Mouse (Mus musculus): ENCODE measurements around the gene Foxred2. TPM values are rescaled to one million over a fixed set of nuclear protein-coding genes. Genes with fewer than 3 reads are reported as not detected.

Foxred2 gene
- polyA plus RNA-seq, 1 experiment from 2014 or later, result 7.5 TPM

- no peak for ATAC-seq (ENCODE audit: low FRiP score)
- WGBS, result 75% methylated on average over 5 of the region's 5 CpGs
- H3K9ac ChIP-seq, result no peak overlapping the region
- no peaks in the 10 kb centered on the region for H3K9me3 ChIP-seq
- H3K4me1 ChIP-seq, result peaks cover 6% of the 10 kb centered on the region
- no peak overlapping the region for H3K4me3 ChIP-seq (replicated peaks)
- H3K27me3 ChIP-seq, result peaks cover 4% of the 10 kb centered on the region; the same call in 1 of the 2 replicates
- peaks cover 20% of the 10 kb centered on the region for H3K36me3 ChIP-seq (replicated peaks)
- H3K27ac ChIP-seq, result no peak overlapping the region
- no peak overlapping the region for H3K4me2 ChIP-seq
Observed at GRCm38 (mm10) chr15:77938516-77938915, 18.0 kb downstream of the Foxred2 start.

GRCm38 (mm10) chr15:77935673-77936375, 20.7 kb downstream of the Foxred2 start:
- Histone ChIP-seq H3K9ac (no peak overlapping the region), H3K4me3 (replicated peaks) (no peak overlapping the region), H3K27ac (no peak overlapping the region), H3K27me3 (peaks cover 7% of the 10 kb centered on the region; the same call in 1 of the 2 replicates), H3K36me3 (replicated peaks) (no peaks in the 10 kb centered on the region), H3K4me1 (peaks cover 7% of the 10 kb centered on the region), H3K9me3 (no peaks in the 10 kb centered on the region), H3K4me2 (no peak overlapping the region)
- WGBS, result 81% methylated on average over 14 of the region's 14 CpGs
- no peak for ATAC-seq (ENCODE audit: low FRiP score)

DNA sequence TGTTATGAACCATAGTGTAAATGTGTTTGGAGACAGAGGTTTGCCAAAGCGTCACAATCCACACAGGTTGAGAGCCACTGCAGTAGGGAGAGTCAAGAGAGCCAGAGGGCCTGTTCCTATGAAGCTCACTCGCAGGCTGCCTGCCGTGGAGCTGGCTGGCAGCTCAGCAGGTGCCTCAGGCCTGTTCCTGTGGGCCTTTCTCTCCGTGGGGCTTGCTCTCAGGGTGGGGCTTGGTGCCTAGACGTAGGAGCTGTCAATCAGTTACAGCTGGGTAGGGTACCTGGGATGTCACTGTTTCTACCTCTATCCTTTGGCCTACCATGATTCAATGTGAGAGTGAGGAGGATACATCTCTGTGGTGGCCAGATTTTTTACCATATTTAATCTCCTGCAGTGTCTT, 21.6 kb downstream of the Foxred2 start:
- no peak overlapping the region for H3K4me2 ChIP-seq
- H3K36me3 ChIP-seq (replicated peaks), result no peaks in the 10 kb centered on the region
- H3K27ac ChIP-seq, result no peak overlapping the region
- peaks cover 7% of the 10 kb centered on the region; the same call in 1 of the 2 replicates for H3K27me3 ChIP-seq
- no peak overlapping the region for H3K4me3 ChIP-seq (replicated peaks)
- peaks cover 8% of the 10 kb centered on the region for H3K4me1 ChIP-seq
- no peak for ATAC-seq (ENCODE audit: low FRiP score)
- 66% methylated on average over 5 of the region's 5 CpGs for WGBS
- no peak overlapping the region for H3K9ac ChIP-seq
- H3K9me3 ChIP-seq, result no peaks in the 10 kb centered on the region

- 78% methylated on average over 11 of the region's 11 CpGs for WGBS
- Histone ChIP-seq H3K36me3 (replicated peaks) (no peaks in the 10 kb centered on the region), H3K9me3 (no peaks in the 10 kb centered on the region), H3K9ac (0 out of 2 replicates have a peak overlapping the region, but pooled peaks have one; percentile 33), H3K4me1 (peaks cover 15% of the 10 kb centered on the region), H3K27ac (no peak overlapping the region), H3K27me3 (peaks cover 7% of the 10 kb centered on the region; the same call in 1 of the 2 replicates), H3K4me2 (no peak overlapping the region), H3K4me3 (replicated peaks) (no peak overlapping the region)
- ATAC-seq (ENCODE audit: low FRiP score), result no peak
Observed at GRCm38 (mm10) chr15:77934326-77934725, 22.2 kb downstream of the Foxred2 start.

- under 1% methylated on average over 14 of the region's 14 CpGs for WGBS
- ATAC-seq (ENCODE audit: low FRiP score), result peak; percentile 25; the same call in 1 of the 2 replicates
- Histone ChIP-seq H3K27ac (no peak overlapping the region), H3K9ac (0 out of 2 replicates have a peak overlapping the region, but pooled peaks have one; percentile 13), H3K4me1 (peaks cover 16% of the 10 kb centered on the region), H3K4me2 (peak overlapping the region; percentile 36), H3K27me3 (peaks cover 7% of the 10 kb centered on the region; the same call in 1 of the 2 replicates), H3K9me3 (no peaks in the 10 kb centered on the region), H3K4me3 (replicated peaks) (0 out of 2 replicates have a peak overlapping the region, but pooled peaks have one; percentile 10), H3K36me3 (replicated peaks) (no peaks in the 10 kb centered on the region)
Observed at GRCm38 (mm10) chr15:77933770-77934169, 22.8 kb downstream of the Foxred2 start.

- Histone ChIP-seq H3K4me1 (peaks cover 17% of the 10 kb centered on the region), H3K27me3 (peaks cover 7% of the 10 kb centered on the region; the same call in 1 of the 2 replicates), H3K4me3 (replicated peaks) (no peak overlapping the region), H3K9me3 (no peaks in the 10 kb centered on the region), H3K9ac (0 out of 2 replicates have a peak overlapping the region, but pooled peaks have one; percentile 13), H3K27ac (no peak overlapping the region), H3K36me3 (replicated peaks) (no peaks in the 10 kb centered on the region), H3K4me2 (no peak overlapping the region; the same call in 1 of the 2 replicates)
- 79% methylated on average over 3 of the region's 3 CpGs for WGBS
- no peak for ATAC-seq (ENCODE audit: low FRiP score)
Observed at GRCm38 (mm10) chr15:77933222-77933621, 23.3 kb downstream of the Foxred2 start.

- no peak overlapping the region for H3K4me2 ChIP-seq
- H3K4me3 ChIP-seq (replicated peaks), result no peak overlapping the region
- WGBS, result 76% methylated on average over 6 of the region's 6 CpGs
- H3K36me3 ChIP-seq (replicated peaks), result peaks cover 5% of the 10 kb centered on the region; the same call in 1 of the 2 replicates
- no peak overlapping the region for H3K9ac ChIP-seq
- H3K27ac ChIP-seq, result no peak overlapping the region
- peaks cover 7% of the 10 kb centered on the region; the same call in 1 of the 2 replicates for H3K27me3 ChIP-seq
- H3K9me3 ChIP-seq, result no peaks in the 10 kb centered on the region
- no peak for ATAC-seq (ENCODE audit: low FRiP score)
- H3K4me1 ChIP-seq, result peaks cover 24% of the 10 kb centered on the region
Observed at GRCm38 (mm10) chr15:77931689-77932016, 24.9 kb downstream of the Foxred2 start.

GRCm38 (mm10) chr15:77930986-77931688, 25.4 kb downstream of the Foxred2 start:
- no peak for ATAC-seq (ENCODE audit: low FRiP score)
- H3K4me2 ChIP-seq, result no peak overlapping the region
- H3K4me3 ChIP-seq (replicated peaks), result no peak overlapping the region
- 86% methylated on average over 6 of the region's 6 CpGs for WGBS
- peaks cover 7% of the 10 kb centered on the region; the same call in 1 of the 2 replicates for H3K27me3 ChIP-seq
- H3K4me1 ChIP-seq, result peaks cover 24% of the 10 kb centered on the region
- no peaks in the 10 kb centered on the region for H3K9me3 ChIP-seq
- H3K27ac ChIP-seq, result no peak overlapping the region
- no peak overlapping the region for H3K9ac ChIP-seq
- H3K36me3 ChIP-seq (replicated peaks), result peaks cover 8% of the 10 kb centered on the region; the same call in 1 of the 2 replicates

GRCm38 (mm10) chr15:77929804-77930203, 26.7 kb downstream of the Foxred2 start:
- Histone ChIP-seq H3K4me3 (replicated peaks) (peak overlapping the region; percentile 78), H3K4me1 (peaks cover 24% of the 10 kb centered on the region), H3K36me3 (replicated peaks) (peaks cover 17% of the 10 kb centered on the region), H3K27ac (no peak overlapping the region), H3K9me3 (no peaks in the 10 kb centered on the region), H3K9ac (peak overlapping the region; percentile 65), H3K4me2 (peak overlapping the region; percentile 79), H3K27me3 (0 out of 2 replicates have a peak, but pooled peaks cover 4% of the 10 kb centered on the region)
- 57% methylated on average over 8 of the region's 8 CpGs for WGBS
- no peak for ATAC-seq (ENCODE audit: low FRiP score)

DNA sequence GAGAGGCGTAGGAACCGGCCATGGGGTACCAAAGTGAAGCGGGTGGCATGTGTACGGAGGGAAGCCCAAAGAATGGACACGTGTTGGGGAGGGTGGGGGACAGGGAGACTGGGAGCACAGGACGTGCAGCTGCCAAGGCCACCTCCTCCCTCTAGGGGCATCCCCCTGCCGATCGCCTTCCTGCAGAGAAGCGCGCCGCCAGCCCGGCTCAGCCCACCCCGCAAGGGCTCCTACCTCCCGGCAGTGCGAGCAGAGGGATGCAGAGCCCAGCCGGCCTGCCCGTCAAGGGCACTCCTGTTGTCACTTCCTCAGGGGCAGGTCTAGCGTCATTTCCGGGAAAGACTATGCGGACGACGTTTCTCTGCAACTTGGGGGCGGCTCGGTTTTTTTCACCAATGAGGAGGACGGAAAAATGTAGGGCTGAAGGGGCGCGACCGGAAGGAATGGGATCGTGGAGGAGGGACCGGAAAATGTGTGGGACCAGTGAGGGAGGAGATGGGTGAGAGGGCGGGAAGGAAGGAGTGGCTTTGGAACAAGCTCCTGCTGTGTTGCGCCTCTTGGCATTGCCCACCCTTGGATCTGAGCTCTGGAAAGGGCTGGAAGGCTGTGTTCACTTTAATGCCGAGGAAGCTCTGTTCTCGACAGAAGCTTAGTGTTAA, 27.7 kb downstream of the Foxred2 start, which contains the start of gene Txn2:
Gene Txn2, minus strand, starts transcription at position 334 of the 659 bp plus-strand sequence.
- Histone ChIP-seq H3K4me2 (peak within 1 kb of the TSS; percentile 84), H3K36me3 (replicated peaks) (peaks cover 27% of the 10 kb centered on the region), H3K27me3 (0 out of 2 replicates have a peak, but pooled peaks cover 3% of the 10 kb centered on the region), H3K4me3 (replicated peaks) (peak within 1 kb of the TSS; percentile 78), H3K9me3 (no peaks in the 10 kb centered on the region), H3K27ac (peak within 1 kb of the TSS; percentile 93), H3K9ac (peak within 1 kb of the TSS; percentile 73), H3K4me1 (peaks cover 21% of the 10 kb centered on the region)
- peak; percentile 97 for ATAC-seq (ENCODE audit: low FRiP score)
- under 1% methylated on average over 33 of the region's 34 CpGs for WGBS

GRCm38 (mm10) chr15:77928091-77928490, 28.4 kb downstream of the Foxred2 start:
- peak; percentile 7; the same call in 1 of the 2 replicates for ATAC-seq (ENCODE audit: low FRiP score)

DNA sequence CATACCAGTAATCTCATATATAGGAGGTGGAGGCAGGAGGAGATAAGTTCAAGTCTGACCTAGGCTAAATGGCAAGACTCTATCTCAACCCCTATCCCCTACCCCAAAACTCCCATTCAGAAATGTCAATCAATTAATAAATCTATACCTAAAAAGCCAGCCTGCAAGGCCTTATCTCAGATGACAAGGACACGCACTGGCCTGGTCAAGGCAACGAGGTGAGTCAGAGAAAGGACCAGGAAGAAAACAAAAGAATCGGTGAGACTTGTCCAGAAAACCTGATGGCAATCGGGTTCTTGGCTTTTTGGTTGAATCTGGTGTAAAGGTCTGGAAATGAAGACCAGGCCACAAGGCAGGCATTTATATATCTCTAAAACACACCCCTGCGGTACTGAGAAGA, 29.6 kb downstream of the Foxred2 start:
- no peaks in the 10 kb centered on the region for H3K9me3 ChIP-seq
- no peak overlapping the region for H3K9ac ChIP-seq
- no peaks in the 10 kb centered on the region for H3K27me3 ChIP-seq
- H3K4me2 ChIP-seq, result no peak overlapping the region
- peaks cover 46% of the 10 kb centered on the region for H3K36me3 ChIP-seq (replicated peaks)
- ATAC-seq (ENCODE audit: low FRiP score), result no peak
- whole genome bisulfite sequencing, result 89% methylated on average over 5 of the region's 5 CpGs
- H3K4me1 ChIP-seq, result peaks cover 18% of the 10 kb centered on the region
- H3K27ac ChIP-seq, result no peak overlapping the region
- no peak overlapping the region for H3K4me3 ChIP-seq (replicated peaks)

More at GRCm38 (mm10) chr15:77928091-77928490, 28.4 kb downstream of the Foxred2 start:
- 37% methylated on average over 4 of the region's 4 CpGs for WGBS
- Histone ChIP-seq H3K4me1 (peaks cover 18% of the 10 kb centered on the region), H3K27ac (peak overlapping the region; percentile 93; the same call in 1 of the 2 replicates), H3K9me3 (no peaks in the 10 kb centered on the region), H3K4me3 (replicated peaks) (peak overlapping the region; percentile 78), H3K4me2 (peak overlapping the region; percentile 84), H3K36me3 (replicated peaks) (peaks cover 34% of the 10 kb centered on the region), H3K9ac (peak overlapping the region; percentile 73), H3K27me3 (0 out of 2 replicates have a peak, but pooled peaks cover 3% of the 10 kb centered on the region)
